18 mouse cellular contexts compared by ENCODE assay signal in genomic region chr19:37368990-37369389, GRCm38 (mm10).
"Had no signal": no experiment of that assay in that cellular context is flagged by ENCODE, and none has a peak within 500 bp of the region (broad histone marks: within the 10 kb centered on the region; RNA-seq: fewer than 3 reads in every experiment).

No protein-coding gene starts in this region.

- H3K9me3 ChIP-seq: midbrain, embryonic 10.5 days; midbrain, embryonic 13.5 days; midbrain, embryonic 15.5 days; neural tube, embryonic 13.5 days; neural tube, embryonic 15.5 days had no signal

- H3K4me2 ChIP-seq: lung, embryonic 14.5 days; midbrain, embryonic 13.5 days; midbrain, embryonic 15.5 days; neural tube, embryonic 13.5 days; neural tube, embryonic 15.5 days had no signal

- H3K27ac ChIP-seq: midbrain, embryonic 10.5 days; midbrain, embryonic 13.5 days; midbrain, embryonic 15.5 days; neural tube, embryonic 13.5 days; neural tube, embryonic 15.5 days had no signal

- H3K27me3 ChIP-seq: midbrain, embryonic 13.5 days; midbrain, embryonic 15.5 days; neural tube, embryonic 13.5 days; neural tube, embryonic 15.5 days had no signal

- H3K9ac ChIP-seq: lung, embryonic 14.5 days; midbrain, embryonic 13.5 days; midbrain, embryonic 15.5 days; neural tube, embryonic 13.5 days; neural tube, embryonic 15.5 days had no signal

- ATAC-seq: midbrain, embryonic 13.5 days; midbrain, embryonic 15.5 days had no signal

- H3K4me3 ChIP-seq: midbrain, embryonic 10.5 days; midbrain, embryonic 13.5 days; midbrain, embryonic 15.5 days; myocyte; neural tube, embryonic 13.5 days; neural tube, embryonic 15.5 days had no signal

- H3K4me1 ChIP-seq: midbrain, embryonic 10.5 days; midbrain, embryonic 13.5 days; midbrain, embryonic 15.5 days; neural tube, embryonic 13.5 days; neural tube, embryonic 15.5 days had no signal

- H3K36me3 ChIP-seq: midbrain, embryonic 10.5 days; midbrain, embryonic 13.5 days; midbrain, embryonic 15.5 days; neural tube, embryonic 13.5 days; neural tube, embryonic 15.5 days had no signal

- DNase-seq: lung, adult 18-20 months; lung, embryonic 14.5 days; lung, postnatal 10 days; lung, postnatal 4 days; retina, postnatal 1 day; right cerebral cortex, adult 18-20 months; right cerebral cortex, postnatal 25 days; right cerebral cortex, postnatal 4 days; spleen, adult 18-20 months; thymus, adult 18-20 months; thymus, postnatal 14 days; thymus, postnatal 36 days had no signal
